Mouse (Mus musculus) lung, adult 2 months (tissue): ENCODE measurements around the gene Rps6ka2. TPM values are rescaled to one million over a fixed set of nuclear protein-coding genes. Genes with fewer than 3 reads are reported as not detected.

Experiments
- DNase-seq: peaks from one replicate; pipeline ENCODE4 v3.0.0; 2022
- H3K4me1 ChIP-seq: fragments of 200-500 bp; 2 replicates; pipeline ENCODE4 v1.6.1; 2011; ENCODE audit warnings: low read length; ENCODE audit not compliant: control insufficient read depth, insufficient read depth
- H3K4me3 ChIP-seq: fragments of 200-500 bp; replicated peaks from 2 replicates; pipeline ENCODE3; 2011; ENCODE audit warnings: low read depth, mild to moderate bottlenecking, control low read depth, low read length; ENCODE audit errors: extremely low read depth
- CTCF ChIP-seq: fragments of 200-500 bp; IDR thresholded peaks from 2 replicates; pipeline ENCODE4 v1.5.1; 2011; ENCODE audit warnings: mild to moderate bottlenecking, low read length, control low read depth; ENCODE audit not compliant: insufficient read depth
- POLR2A ChIP-seq: fragments of 200-500 bp; IDR thresholded peaks from 2 replicates; pipeline ENCODE4 v1.6.1; 2011; ENCODE audit warnings: low read depth, mild to moderate bottlenecking, control low read depth, low read length, borderline replicate concordance; ENCODE audit errors: extremely low read depth
- WGBS: fragments of 180-500 bp; shearing (Covaris S2); methylation state at CpG from one replicate; pipeline ENCODE4 v1.1.7; 2018; 5-methylcytosine and 5-hydroxymethylcytosine counted together
- polyA plus RNA-seq: library from polyadenylated mRNA; depleted of rRNA; stranded (reverse); fragments of >200 nt; gene quantifications from 2 replicates; pipeline ENCODE4 v1.2.3, GENCODE M21; 2012

Gene Rps6ka2
- polyA plus RNA-seq, 1 experiment: 24.7 TPM

DNA sequence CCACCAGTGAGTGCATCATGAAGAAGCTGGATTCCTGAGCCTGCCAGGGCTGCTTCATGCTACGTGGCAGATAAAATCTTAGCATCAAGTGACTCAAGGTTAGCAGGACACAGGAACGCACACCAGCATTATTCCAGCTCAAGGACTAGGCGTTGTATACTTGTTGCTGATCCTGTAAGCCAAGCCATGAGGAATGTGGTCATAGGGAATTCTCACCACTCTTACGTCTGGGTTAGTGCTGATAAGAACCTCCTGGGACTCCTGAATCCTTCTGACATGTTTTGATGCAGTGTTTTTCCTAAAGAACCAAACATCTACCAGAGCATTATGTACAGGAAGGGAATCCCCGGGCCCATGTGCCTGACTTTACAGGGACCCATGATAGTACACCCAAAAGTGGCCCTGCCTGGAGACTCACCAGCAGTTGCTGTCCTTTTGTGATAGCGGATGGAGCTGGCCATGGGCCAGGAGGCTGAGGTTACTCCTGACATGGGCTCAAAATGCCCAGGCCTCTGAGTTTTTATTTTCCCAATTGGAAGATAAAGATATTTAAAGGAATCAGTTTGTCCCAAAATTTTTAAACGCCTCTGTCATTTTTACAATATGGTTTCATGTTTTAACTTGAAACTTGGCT, 25.9 kb upstream of the Rps6ka2 start:
- Histone ChIP-seq H3K4me1 (peaks cover 4% of the 10 kb centered on the region; the same call in 1 of the 2 replicates), H3K4me3 (no peak overlapping the region)
- no peak for TF ChIP-seq POLR2A
- TF ChIP-seq CTCF: no peak
- DNase-seq: no peak
- 62% methylated on average over 7 of the region's 7 CpGs for WGBS

GRCm38 (mm10) chr17:7145373-7146058, 24.4 kb upstream of the Rps6ka2 start:
- no peak for DNase-seq
- 29% methylated on average over 9 of the region's 9 CpGs for WGBS
- no peak overlapping the region for H3K4me3 ChIP-seq

GRCm38 (mm10) chr17:7146479-7146878, 23.4 kb upstream of the Rps6ka2 start:
- TF ChIP-seq POLR2A (no peak), CTCF (no peak)
- Histone ChIP-seq H3K4me3 (no peak overlapping the region), H3K4me1 (peaks cover 4% of the 10 kb centered on the region; the same call in 1 of the 2 replicates)
- WGBS: 72% methylated on average over 7 of the region's 7 CpGs
- no peak for DNase-seq

More at GRCm38 (mm10) chr17:7145373-7146058, 24.4 kb upstream of the Rps6ka2 start:
- H3K4me1 ChIP-seq: peaks cover 4% of the 10 kb centered on the region; the same call in 1 of the 2 replicates
- TF ChIP-seq POLR2A: no peak
- TF ChIP-seq CTCF: peak; percentile 28; the same call in 1 of the 2 replicates

DNA sequence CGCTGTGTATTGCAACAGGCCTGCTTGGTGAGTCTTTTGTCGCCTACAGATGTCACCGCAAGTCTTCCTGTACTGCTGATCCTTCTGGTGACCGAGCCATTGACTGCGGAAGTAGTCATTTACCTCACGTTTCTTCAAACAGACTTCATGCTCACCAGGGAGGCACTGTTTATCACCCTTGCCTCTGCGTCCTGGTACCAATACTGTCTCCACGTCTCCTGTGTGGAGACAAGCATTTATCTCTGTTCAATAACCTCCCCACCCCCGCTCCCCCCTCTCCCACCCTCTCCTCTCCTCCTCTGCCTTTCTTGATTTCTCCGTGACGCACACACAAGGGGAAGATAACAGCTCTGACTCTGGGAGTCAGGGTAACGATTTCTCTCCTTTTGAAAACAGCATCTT, 22.0 kb upstream of the Rps6ka2 start:
- DNase-seq: no peak
- no peak overlapping the region for H3K4me3 ChIP-seq
- TF ChIP-seq CTCF (no peak), POLR2A (no peak)
- WGBS: 53% methylated on average over 12 of the region's 12 CpGs
- peaks cover 4% of the 10 kb centered on the region; the same call in 1 of the 2 replicates for H3K4me1 ChIP-seq

DNA sequence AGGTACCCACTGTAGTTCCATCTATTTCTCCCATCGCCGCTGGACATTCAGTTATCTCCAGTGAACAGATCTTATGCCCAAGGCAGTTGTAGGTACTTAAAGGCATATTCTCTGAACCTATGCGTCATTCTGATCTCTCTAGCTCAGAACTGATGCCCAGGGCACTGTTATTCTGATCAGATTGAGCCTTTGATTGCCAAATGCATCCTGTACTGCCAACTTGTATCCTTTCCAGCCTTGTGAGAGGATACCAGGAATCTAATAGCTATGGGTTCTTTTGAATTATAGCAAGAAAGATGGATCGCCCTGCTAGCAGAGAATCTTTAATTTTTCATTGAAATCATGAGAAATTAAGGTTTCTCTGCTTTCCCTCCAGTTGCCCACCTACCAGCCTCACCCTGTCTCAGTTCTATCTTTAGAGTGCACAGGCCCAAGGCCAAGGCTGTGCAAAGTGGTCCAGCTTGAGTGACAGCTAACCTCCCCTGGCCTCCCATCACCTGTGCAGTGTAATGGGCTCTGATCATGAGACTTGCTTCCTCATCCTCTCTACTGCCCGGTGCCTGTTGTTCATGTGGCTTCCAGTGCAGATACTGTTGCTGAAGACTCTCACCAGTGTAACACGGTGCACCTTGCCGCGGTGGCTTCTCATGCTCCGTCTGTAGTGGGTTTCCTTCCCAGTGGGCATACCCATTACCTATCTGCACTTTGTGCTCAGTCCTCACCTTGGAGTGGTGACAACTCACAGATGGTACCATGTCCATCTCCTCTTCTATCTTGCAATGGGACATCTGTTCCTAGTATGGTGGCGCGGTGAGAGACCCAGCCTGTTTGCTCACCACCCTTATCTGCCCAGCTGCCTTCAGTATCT, 20.4 kb upstream of the Rps6ka2 start:
- TF ChIP-seq POLR2A: no peak
- TF ChIP-seq CTCF: no peak
- 94% methylated on average over 11 of the region's 11 CpGs for WGBS
- H3K4me1 ChIP-seq: peaks cover 4% of the 10 kb centered on the region; the same call in 1 of the 2 replicates
- no peak for DNase-seq
- no peak overlapping the region for H3K4me3 ChIP-seq

DNA sequence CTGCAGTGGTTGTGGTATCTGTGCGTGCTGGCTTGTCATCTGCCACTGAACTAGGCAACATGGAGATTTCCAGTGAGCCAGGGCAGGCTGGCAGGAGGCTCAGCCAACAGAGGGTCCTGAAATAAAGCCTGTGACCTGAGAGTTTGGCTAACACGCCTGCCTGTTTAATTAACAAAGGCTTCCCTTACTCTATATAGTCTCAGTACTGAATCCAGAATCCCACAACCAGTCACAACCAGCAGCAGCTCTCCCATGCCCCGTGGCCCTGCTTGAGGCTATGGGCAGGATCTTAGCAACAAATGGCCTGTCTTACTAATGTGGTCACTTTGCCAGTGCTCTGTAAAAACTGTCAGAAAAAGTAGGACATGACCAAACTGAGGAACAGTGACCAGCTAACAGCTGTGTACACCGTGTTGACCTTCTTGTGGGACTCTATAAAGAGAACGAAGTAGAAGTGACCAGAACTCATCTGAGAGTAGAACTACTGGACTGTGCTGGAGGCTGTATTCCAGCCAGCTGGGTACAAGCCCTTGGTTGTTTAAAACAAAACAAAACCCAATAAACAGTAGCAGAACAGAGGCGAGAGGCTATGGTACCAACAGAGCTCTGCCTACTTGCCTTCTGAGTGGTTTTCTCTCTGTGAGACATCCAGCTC, 18.3 kb upstream of the Rps6ka2 start:
- no peak for DNase-seq
- TF ChIP-seq POLR2A (no peak), CTCF (no peak)
- no peak overlapping the region for H3K4me3 ChIP-seq
- 75% methylated on average over 6 of the region's 6 CpGs for WGBS
- H3K4me1 ChIP-seq: no peaks in the 10 kb centered on the region

DNA sequence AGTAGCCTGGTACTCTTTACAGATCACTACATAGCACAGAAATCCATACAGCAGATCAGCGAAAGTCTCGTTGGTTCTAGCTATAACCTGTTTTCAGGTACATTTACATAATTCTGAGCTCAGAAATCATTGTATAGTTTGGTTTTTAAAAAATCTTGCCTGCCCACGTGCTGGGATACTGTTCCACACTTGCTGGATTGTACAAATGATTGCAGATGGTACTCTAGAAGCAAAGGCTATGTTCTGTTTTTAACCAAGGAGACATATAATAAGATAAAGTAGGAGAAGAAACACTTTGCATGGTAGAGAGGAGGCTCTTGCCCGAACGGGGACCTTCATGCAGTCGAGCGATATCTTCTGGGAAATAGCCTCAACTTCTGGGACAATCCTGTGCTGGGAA, 17.3 kb upstream of the Rps6ka2 start:
- no peak for DNase-seq
- 92% methylated on average over 7 of the region's 7 CpGs for WGBS
- TF ChIP-seq POLR2A (no peak), CTCF (no peak)
- Histone ChIP-seq H3K4me1 (no peaks in the 10 kb centered on the region), H3K4me3 (no peak overlapping the region)

- DNase-seq: no peak
- TF ChIP-seq POLR2A (no peak), CTCF (no peak)
- WGBS: 23% methylated on average over 3 of the region's 3 CpGs
Observed at GRCm38 (mm10) chr17:7163955-7164354, 6.0 kb upstream of the Rps6ka2 start.

GRCm38 (mm10) chr17:7165524-7165923, 4.4 kb upstream of the Rps6ka2 start:
- no peak for TF ChIP-seq POLR2A
- no peak for TF ChIP-seq CTCF

More at GRCm38 (mm10) chr17:7163955-7164354, 6.0 kb upstream of the Rps6ka2 start:
- H3K4me1 ChIP-seq: peaks cover 6% of the 10 kb centered on the region
- H3K4me3 ChIP-seq: no peak overlapping the region

More at GRCm38 (mm10) chr17:7165524-7165923, 4.4 kb upstream of the Rps6ka2 start:
- DNase-seq: no peak
- peaks cover 7% of the 10 kb centered on the region for H3K4me1 ChIP-seq
- WGBS: 95% methylated on average over 7 of the region's 7 CpGs
- H3K4me3 ChIP-seq: no peak overlapping the region
